Mouse (Mus musculus): ENCODE measurements around the gene Cacnb4.

Cacnb4 gene

GRCm38 (mm10) chr2:52461206-52461967 is 215.2 kb downstream of the Cacnb4 start:
- DNase-seq: peak; percentile 39

GRCm38 (mm10) chr2:52455606-52456479 is 220.8 kb downstream of the Cacnb4 start:
- DNase-seq: peak; percentile 3

GRCm38 (mm10) chr2:52449818-52450217 is 226.8 kb downstream of the Cacnb4 start:
- peak; percentile 56 for DNase-seq

GRCm38 (mm10) chr2:52448916-52449315 is 227.7 kb downstream of the Cacnb4 start:
- no peak for DNase-seq

- no peak for DNase-seq
Observed at GRCm38 (mm10) chr2:52446648-52447047, 230.0 kb downstream of the Cacnb4 start.

- peak; percentile 66 for DNase-seq
Observed at GRCm38 (mm10) chr2:52442125-52442524, 234.5 kb downstream of the Cacnb4 start.

GRCm38 (mm10) chr2:52440420-52441015 is 236.1 kb downstream of the Cacnb4 start:
- no peak for DNase-seq

- DNase-seq: no peak
Observed at GRCm38 (mm10) chr2:52438437-52438836, 238.2 kb downstream of the Cacnb4 start.

- peak; percentile 94 for DNase-seq
Observed at GRCm38 (mm10) chr2:52438013-52438412, 238.6 kb downstream of the Cacnb4 start.

- no peak for DNase-seq
Observed at GRCm38 (mm10) chr2:52435919-52436632, 240.6 kb downstream of the Cacnb4 start.

GRCm38 (mm10) chr2:52433365-52433764 is 243.3 kb downstream of the Cacnb4 start:
- DNase-seq: no peak

- no peak for DNase-seq
Observed at GRCm38 (mm10) chr2:52427383-52427782, 249.2 kb downstream of the Cacnb4 start.

GRCm38 (mm10) chr2:52426041-52426440 is 250.6 kb downstream of the Cacnb4 start:
- no peak for DNase-seq

- no peak for DNase-seq
Observed at GRCm38 (mm10) chr2:52425523-52425795, 251.2 kb downstream of the Cacnb4 start.

- DNase-seq: peak; percentile 91
Observed at GRCm38 (mm10) chr2:52424747-52425522, 251.7 kb downstream of the Cacnb4 start, which contains the start of gene Arl5a. TSS of gene Arl5a (minus strand) at chr2:52424901.

- DNase-seq: peak; percentile 51
Observed at GRCm38 (mm10) chr2:52424248-52424728, 252.3 kb downstream of the Cacnb4 start.

- DNase-seq: no peak
Observed at GRCm38 (mm10) chr2:52423611-52424247, 252.9 kb downstream of the Cacnb4 start.

- DNase-seq: no peak
Observed at GRCm38 (mm10) chr2:52422871-52423610, 253.6 kb downstream of the Cacnb4 start.

GRCm38 (mm10) chr2:52421197-52421596 is 255.4 kb downstream of the Cacnb4 start:
- peak; percentile 42 for DNase-seq

GRCm38 (mm10) chr2:52420001-52420710 is 256.5 kb downstream of the Cacnb4 start:
- no peak for DNase-seq
